Mouse (Mus musculus) cerebellum, postnatal 36 days (tissue): ENCODE results near the gene Crb2.

Experiments
- DNase-seq, 2 experiments: peaks; one replicate each; pipeline ENCODE4 v3.0.0; 2021 to 2022; ENCODE audit warnings: mixed read lengths in 2 of 2

Crb2 gene

DNA sequence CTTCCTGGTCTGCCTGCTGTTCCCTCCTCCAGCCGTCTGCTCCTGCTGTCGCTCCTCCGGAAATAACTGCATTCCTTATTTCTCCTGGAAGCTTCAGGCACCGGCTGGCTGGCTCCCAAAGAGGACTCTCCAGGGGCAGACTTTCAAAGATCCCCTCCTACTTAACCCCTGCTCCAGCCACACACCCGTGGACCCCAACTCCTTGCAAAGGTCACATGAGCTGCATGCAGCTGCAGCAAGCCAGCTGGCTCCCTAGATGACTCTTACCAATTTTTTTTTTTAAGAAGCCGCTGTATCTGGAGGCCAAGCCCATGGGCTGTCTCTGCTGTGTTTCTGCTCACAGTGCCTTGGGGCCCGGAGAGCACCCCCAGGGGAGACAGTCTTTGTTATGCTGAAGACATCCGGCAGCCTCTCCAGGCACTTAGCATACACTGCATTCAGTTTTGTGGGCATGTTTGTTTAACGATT is 8.9 kb upstream of the Crb2 start:
- DNase-seq, result no peak

DNA sequence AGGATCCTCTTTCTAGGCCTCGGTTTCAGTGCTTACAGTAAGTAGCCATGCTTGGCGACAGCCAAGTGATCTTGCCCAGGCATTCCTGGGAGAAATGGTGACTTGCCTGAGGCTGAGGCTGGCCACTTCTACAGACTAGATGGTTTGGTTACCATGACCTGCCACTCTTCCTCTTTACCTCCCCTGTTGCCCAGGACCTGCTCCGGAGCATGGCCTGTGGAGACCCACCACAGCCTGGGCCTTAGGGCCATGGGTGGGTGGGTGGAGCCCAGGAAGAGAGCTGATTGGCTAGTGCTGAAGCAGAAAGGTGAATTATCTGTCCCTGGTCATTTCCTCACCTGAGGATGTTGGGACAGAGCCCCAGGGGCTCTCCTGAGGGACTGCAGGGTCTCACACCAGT is 8.3 kb upstream of the Crb2 start:
- DNase-seq, result no peak

DNA sequence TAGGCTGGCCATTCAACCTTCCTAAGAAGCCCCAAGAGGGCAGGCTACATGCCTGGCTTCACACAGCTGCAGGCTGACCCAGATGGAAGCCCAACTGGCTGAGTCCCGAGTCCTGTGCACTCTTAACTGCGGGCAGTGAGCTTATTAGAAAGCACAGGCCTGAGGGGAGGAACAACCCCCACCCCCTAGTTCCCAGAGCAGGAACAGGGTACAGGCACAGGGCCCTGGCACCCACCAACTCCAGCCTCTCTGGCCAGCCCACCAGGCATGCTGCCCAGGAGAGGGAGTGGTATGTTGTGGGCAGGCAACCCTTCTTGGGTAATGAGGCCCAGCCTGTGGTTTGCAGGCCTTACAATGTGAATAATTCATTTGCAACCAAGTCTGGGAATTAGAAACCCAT is 7.1 kb upstream of the Crb2 start:
- no peak for DNase-seq

DNA sequence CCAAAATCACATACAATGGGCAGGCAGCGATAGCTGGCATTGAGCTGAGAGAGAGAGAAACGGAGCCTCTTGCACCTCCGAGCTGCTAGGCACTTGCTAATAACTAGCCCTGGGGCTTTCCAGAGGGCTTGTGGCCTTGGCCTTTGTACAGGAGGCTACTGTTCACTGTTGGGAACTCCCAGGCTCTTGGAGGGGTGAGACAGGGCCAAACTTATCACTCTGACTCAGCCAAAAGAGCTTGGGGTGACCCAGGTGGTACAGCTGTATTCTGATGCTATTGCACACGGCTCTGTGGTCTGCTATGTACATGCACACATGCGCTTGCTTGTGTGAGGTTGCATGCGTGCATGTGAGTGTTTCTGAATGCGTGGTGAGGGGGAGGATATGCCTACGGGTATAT is 6.3 kb upstream of the Crb2 start:
- DNase-seq, result no peak

DNA sequence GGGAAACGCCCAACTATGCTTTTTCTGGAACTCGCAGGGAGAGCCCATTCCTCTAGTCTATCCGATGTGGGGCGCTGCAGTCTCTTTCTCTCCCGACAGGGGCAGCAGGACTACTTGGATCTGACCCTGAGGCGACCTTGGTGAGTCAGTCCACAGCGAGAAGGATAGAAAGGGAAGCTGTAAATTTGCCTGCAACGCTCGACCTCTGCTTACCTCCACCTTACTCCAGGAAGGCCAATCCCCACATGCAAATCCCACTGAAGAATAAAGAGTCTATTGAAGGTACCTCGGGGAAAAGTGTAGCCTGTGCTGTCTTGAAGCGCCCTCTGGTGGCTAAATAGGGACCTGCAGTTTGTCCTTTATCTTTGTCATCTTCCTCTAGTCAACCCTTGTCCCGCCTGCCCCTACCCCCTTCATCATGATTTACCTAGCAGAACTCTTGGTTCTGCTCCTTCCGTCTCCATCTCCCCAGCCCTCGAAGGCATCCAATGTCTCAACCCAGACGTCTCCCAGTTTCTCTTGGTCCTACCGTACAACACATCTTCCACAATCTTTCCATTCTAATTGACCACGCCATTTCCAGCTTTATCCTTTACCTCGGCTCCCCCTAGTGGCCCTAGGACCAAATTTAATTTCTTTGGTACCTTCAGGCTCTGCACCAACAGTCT is 4.3 kb upstream of the Crb2 start:
- peak; percentile 93 to 98 for DNase-seq

DNA sequence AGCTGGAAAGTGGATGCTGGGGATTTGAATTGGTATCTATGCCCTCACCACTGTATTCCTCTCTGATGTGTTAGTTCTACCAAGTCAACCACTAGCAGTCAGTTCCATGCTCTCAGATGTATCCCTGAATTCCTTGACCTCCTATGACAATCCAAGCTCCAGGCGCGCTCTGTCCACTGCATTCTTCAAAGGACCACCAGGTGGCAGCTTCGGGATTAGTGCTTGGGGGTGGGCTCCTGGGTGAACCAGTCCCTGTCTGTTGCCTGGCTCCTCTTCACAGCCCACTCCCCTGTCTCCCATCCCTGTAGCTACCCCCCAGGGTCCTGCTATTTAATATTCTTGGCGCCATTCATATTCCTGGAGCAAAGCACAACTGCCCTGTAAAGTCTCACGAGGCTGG is 1.5 kb upstream of the Crb2 start:
- DNase-seq, result peak in 1 of 2 experiments; percentile 40

DNA sequence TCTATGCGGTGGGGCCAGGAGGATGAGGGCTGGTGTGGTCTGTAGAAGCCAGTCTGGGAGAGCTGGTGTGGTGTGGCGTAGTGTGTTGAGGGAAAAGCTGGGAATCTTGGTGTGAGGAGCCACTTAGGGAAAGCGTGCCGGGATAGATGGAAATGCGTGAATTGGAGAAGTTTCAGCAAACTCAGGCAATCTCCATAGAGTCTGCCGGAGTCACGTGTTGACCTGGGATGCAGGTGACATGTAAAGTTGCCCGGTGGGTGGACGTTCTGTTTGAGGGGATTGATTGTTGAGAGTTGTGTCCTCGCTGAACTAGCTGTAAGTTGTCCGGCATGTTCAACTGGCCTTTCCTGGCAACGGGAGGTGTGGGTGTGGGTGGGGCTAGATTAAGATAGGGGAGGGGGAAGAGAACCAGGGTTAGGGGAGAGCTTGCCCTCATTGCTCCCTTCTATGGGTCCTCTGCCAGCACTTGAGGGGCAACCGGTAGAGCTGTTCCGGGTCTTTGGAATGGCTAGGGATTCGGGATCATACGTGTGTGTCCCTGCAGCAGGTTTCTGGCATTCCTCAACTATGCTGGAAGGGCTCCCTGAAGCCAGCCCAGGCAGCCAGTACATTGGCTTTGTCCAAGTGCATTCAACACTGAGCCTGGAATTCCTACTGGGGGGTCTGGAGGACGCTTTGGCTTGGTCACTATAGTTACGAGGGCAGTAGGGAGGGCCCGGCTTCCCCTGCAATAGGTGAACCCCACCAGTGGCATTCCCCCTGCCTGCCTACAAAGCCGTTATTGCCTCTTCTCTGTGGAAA is 762 bp downstream of the Crb2 start:
- peak in 1 of 2 experiments; percentile 19 for DNase-seq

DNA sequence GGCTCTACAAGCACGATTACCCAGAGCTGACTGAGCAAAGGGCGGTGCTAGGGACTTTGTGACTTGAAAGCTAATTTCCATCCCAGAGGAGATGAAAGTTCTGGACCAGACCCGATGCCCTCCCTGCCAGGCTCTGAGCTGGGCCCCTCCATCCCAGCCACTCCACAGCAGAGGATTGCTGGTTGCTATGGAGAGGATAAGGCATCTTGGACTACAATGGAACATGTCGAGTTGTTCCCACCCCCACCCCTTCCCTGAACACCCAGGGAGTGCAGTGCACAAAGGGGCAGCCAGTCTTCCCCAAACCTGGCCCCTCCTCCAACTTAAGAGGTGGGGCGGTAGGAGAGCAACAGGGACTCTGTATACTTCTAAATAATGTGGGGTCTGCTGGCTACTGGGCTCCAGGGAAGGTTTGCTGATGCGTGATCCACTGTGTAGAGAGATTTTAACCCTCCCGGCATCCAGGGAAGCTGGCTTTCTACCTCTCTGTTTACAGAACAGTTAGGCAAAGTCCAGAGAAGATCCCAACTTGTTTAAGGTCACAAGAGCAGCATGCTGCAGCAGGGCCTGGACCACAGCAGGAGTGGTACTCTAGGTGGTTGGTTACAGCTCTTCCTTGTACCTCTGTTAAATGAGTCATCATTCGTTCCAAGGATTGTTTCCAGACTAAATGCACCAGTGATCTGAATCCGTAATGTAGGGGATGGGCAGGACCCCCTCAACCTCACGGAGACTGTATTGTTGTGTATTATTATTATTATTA is 2.1 kb downstream of the Crb2 start:
- no peak for DNase-seq

DNA sequence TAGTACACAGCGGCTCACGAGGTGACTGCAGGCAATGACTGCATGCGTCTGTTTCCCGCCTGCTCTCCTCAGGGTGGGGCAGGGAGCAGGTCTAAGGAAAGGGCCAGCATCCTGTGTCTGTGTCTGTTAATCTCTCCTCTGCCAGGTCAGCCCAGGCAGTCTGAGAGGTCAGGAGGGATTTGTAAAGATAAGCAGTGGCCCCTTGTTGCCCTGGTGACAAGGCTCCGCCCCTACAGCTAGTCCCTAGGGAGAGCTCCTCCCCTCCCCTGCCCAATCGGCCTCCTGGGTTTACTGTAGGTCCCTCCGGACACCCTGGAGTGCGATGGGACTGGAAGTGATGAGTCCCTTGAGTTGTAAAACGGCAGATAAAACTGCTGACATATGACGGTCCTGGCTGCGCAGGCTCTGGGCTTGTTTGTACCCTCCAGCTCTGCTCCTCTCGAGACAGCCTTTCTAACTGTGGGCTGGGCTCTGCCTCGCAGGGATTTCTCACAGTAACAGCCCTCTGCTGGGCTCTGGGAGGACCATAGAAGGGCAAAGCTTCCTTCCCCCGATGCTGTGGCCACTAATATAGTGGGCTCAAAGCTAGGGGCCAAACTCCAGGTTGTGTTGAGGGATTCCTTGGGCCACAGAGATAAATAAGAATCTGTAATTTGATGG is 4.4 kb downstream of the Crb2 start:
- no peak for DNase-seq

DNA sequence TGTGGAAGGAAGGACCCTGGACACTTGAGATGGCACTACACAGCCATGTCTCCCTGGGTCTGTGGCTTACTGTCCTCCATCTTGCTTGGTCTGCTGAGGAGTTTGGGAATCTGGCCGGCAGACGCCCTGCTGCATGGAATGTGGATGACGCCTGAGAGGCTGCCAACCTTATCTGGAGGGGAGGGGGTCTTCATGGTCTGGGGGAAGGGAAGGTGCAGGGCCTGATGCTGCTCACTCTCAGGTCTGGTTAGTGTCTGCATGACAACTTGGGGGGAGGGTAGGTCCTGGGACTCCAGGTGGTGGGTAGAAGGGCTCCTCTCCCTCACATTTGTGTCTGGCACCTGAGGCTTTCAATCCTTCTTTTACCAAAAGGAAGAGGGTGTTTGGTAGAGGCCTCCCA is 5.4 kb downstream of the Crb2 start:
- no peak for DNase-seq

DNA sequence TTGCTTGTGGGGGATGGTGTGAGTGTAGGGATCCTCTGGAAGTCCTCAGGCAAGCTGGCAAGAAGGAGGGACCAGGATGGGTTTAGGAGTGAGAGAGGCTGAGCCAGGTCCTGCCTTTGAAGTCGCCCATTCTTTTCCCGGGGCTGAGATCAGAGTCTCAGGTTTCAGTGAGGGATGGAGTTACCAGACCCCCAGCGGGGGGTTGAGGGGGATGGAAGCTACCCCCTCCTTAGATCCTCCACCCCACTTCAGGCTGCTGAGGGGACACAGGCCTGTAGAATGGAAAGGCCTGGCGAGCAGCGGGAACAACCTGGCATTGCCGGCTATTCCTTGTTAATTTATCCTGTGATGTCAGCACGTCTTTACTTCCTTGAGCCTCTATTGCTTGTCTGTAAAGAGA is 6.0 kb downstream of the Crb2 start:
- no peak for DNase-seq

DNA sequence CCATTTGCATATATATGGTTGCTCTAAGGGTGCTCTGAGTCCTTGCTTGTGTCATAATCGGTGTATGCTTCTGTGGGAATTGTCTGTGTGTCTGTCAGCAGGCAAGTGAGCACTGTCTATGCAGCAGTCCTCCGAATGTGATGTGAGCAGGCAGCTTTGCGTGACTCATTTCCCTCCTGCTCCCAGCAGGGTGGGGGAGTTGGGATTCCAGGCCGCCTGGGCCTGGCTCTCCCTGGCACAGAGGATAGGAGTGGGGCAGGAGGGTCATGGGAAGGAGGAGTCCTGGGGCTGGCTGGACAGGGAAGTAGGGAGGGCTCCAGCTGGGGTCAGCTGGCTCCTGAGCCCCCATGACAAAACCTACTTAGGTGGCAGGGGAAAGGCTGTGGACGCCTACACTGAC is 8.4 kb downstream of the Crb2 start:
- DNase-seq, result no peak

DNA sequence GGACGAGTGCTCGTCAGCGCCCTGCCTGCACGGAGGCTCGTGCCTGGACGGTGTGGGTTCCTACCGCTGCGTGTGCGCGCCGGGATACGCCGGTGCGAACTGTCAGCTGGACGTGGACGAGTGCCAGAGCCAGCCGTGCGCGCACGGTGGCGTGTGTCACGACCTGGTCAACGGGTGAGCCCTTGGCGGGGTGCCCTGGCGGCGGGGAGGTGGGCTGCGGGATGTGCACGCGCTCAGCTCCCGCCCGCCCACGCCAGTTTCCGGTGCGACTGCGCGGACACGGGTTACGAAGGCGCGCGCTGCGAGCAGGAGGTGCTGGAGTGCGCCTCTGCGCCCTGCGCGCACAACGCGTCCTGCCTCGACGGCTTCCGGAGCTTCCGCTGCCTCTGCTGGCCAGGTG is 10.4 kb downstream of the Crb2 start:
- peak in 1 of 2 experiments; percentile 50 for DNase-seq

DNA sequence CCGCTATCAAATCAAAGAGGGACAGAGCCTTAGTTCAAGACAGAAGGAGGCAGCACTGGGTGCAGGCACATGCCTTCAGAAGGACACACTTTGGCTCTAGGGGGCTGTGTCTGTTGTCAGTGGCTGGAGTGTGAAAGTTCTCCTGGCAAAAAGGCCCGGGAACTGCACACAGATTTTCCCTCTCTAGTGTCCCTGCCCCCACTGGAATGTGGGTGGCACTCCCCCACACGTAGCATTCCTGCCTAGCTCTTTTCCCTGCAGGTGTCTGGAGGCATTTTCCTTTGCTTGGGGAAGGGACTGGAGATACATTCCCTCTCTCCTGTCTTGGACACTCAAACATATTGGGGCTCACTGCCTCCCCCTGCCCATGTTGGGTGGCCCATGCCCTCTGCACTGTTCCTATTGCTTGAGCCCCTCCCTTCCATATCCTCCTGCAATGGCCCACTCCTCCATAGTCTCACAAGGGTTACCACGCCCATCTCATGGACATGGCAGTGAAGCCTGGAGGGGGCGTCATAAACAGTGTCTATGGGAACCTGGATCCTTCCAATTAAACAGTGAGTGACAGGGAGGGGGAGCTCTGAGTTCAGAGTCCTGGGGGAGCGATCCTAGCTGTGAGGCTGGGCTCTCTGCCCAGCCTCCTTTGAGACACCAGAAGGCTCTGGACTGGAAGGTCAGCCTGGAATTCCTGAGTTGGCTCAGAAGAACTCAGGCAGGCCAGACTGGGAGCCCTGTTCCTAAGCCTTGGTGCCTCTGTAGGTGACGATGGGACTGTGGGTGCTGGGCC is 12.3 kb downstream of the Crb2 start:
- DNase-seq, result peak; percentile 53 to 60

DNA sequence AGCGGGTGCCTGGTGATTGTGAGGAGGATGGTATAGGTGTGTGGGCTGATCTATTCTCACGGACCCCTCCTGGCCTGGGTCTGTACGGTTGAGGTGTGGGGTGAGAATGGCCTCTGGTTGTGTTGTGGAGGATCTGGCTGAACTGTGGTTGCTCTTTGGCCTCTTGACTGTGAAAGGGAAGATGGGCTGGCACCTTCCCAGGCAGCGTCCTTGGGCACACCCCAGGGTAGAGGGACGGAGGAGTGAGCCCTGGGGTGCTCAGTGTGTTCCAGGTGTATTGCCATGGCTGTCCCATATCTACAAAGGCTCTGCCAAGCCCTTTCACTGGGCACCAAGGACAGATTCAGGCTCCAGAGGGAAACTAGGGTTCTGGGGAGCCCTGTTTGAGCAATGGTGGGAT is 13.0 kb downstream of the Crb2 start:
- DNase-seq, result peak in 1 of 2 experiments; percentile 34

DNA sequence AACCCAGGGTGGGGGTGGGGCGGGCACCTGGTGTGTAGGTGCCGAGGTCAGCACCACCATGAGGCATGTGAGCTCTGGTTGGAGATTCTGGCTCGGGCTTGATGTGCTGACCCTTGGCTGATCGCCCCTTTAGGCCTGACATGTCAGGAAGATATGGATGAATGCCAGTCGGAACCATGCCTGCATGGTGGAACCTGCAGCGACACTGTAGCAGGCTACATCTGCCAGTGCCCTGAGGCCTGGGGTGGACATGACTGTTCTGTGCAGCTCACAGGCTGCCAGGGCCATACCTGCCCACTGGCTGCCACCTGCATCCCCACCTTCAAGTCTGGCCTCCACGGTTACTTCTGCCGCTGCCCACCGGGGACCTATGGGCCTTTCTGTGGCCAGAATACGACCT is 13.9 kb downstream of the Crb2 start:
- DNase-seq, result peak; percentile 35 to 38

DNA sequence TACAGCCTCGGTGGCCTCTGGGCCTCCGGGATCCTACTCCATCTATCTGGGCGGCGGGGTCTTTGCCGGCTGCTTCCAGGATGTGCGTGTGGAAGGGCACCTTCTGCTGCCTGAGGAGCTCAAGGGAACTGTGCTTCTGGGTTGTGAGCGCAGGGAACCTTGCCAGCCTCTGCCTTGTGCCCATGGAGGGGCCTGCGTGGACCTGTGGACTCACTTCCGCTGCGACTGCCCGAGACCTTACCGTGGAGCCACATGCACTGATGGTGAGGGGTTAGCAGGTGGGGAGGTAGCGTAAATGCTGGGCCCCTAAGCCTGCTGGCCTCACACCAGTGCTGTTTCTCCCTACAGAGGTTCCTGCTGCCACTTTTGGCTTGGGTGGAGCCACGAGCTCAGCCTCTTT is 14.7 kb downstream of the Crb2 start:
- peak; percentile 39 to 40 for DNase-seq

DNA sequence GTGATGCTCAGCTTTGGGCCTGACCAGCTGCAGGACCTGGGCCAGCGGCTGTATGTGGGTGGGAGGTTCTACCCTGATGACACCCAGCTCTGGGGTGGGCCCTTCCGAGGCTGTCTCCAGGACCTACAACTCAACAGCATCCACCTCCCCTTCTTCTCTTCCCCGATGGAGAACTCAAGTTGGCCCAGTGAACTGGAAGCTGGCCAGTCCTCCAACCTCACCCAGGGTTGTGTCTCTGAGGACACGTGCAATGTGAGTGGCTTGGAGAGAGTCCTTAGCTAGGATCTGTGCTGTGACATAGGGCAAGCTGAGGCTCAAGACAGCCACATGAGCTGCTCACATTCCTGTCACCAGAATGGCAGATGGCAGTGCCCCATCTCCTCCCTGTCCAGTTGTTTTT is 15.3 kb downstream of the Crb2 start:
- DNase-seq, result no peak

DNA sequence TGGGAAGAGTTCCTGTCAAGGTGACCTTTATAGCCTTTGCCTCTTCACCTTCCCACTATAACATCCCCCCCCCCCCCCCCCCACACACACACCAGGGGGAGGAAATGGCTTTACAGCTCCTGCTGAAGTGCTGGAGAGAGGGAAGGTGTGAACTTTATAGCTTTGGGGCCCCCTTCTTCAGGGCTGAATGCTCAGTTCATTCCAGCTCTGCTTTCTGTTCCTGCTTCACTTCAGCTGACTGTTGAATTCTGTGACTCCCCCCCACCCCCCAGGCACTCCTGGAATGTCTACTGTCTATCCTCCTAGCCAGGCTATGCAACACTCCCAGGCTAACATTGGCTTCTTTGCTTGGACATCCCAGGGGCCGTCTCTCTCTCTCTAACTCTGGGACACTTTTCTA is 20.0 kb downstream of the Crb2 start:
- no peak for DNase-seq

DNA sequence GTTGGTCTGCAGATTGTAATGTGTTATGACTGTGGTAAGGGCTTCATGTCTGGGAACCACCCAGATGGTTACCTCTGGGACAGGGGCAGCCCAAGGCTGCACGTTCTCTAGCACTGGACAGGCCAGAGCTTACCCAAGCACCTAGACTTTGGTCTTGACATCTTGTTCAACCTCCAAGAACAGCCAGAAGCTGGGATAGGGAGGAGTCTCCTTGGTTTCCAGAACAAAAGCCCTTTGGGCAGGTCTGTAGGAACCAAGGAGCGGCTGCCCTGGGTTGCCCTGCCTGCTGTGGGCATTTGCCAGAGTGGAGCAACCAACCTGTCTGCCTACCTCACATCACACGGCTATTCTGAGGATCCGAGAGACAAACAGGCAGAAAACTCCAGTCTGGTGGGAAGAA is 21.0 kb downstream of the Crb2 start:
- no peak for DNase-seq

DNA sequence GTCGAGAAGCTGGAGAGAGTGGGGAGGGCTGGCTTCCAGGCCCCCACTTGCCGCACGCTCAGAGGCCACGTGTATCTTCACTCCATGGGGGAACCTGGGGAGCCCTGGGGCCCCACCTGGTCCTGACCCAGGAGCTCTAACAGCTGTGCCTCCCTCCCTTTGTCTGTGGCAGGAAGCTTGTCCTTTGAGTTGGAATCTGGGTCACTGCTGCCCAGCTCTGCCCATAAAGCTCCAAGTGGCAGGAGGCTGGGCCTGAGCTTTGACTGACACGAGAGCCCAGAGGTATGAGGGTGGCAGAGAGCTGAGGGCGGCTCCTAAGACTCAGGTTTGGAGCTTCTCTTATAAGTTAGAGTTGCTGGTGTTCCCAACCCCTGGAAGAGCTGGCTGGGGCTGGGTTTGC is 23.1 kb downstream of the Crb2 start:
- no peak for DNase-seq

DNA sequence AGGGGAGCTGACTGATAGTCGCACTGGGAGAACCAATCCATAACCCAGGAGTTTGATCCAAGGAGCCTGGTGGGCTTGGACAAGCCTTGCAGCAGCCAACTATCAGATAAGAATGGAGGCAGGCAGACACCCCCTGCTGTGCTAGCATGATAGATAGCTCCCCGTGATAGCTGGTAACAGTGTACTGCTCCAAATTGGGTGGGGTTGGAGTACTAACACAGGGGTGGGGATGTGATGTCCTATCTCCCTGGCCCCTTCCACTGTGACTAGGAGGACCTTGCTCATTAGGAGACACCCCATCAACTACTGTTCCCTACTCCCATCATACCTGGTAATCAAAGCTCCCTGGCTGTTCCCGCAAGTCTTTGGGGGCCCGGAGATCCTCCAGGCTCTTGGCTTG is 25.6 kb downstream of the Crb2 start:
- DNase-seq, result no peak
